Mouse (Mus musculus) limb, embryonic 12.5 days (tissue): ENCODE data around the gene Rhod. TPM values are rescaled to one million over a fixed set of nuclear protein-coding genes. Genes with fewer than 3 reads are reported as not detected.

ENCODE experiments used
- ATAC-seq: fragments of 200-750 bp; cut with Nextera tagmentation; 2 replicates; pipeline ENCODE4 v1.8.0; 2017; ENCODE audit warnings: low read depth, moderate TSS enrichment; ENCODE audit not compliant: insufficient number of reproducible peaks, insufficient read depth, low FRiP score, low TSS enrichment
- H3K27ac ChIP-seq: fragments of 300-500 bp; sonication (generic); 2 replicates; pipeline ENCODE4 v1.5.1; 2016; ENCODE audit warnings: mild to moderate bottlenecking, moderate library complexity
- H3K27me3 ChIP-seq: fragments of 300-500 bp; sonication (generic); 2 replicates; pipeline ENCODE4 v1.6.1; 2016; ENCODE audit warnings: mild to moderate bottlenecking, moderate library complexity
- H3K36me3 ChIP-seq: fragments of 300-500 bp; sonication (generic); 2 replicates; pipeline ENCODE4 v1.6.1; 2016; ENCODE audit warnings: mild to moderate bottlenecking, moderate library complexity
- H3K4me1 ChIP-seq: fragments of 300-500 bp; sonication (generic); replicated peaks from 2 replicates; pipeline ENCODE4 v1.6.1; 2016
- H3K4me2 ChIP-seq: fragments of 300-500 bp; sonication (generic); 2 replicates; pipeline ENCODE4 v1.6.1; 2016; ENCODE audit warnings: mild to moderate bottlenecking, moderate library complexity
- H3K4me3 ChIP-seq: fragments of 300-500 bp; sonication (generic); replicated peaks from 2 replicates; pipeline ENCODE4 v1.5.1; 2016; ENCODE audit warnings: mild to moderate bottlenecking
- H3K9ac ChIP-seq: fragments of 300-500 bp; sonication (generic); replicated peaks from 2 replicates; pipeline ENCODE4 v1.6.1; 2016; ENCODE audit warnings: mild to moderate bottlenecking, moderate library complexity
- H3K9me3 ChIP-seq: fragments of 300-500 bp; sonication (generic); 2 replicates; pipeline ENCODE4 v1.6.1; 2016; ENCODE audit warnings: mild to moderate bottlenecking, moderate library complexity
- WGBS: fragments of 180-500 bp; shearing (Covaris S2); methylation state at CpG from one replicate; pipeline ENCODE4 v1.1.7; 2016; 5-methylcytosine and 5-hydroxymethylcytosine counted together
- polyA plus RNA-seq: library from polyadenylated mRNA; unstranded; fragments of >200 nt; fragmentation: Nextera tagmentation; extraction: Ambion mirVana; gene quantifications from 2 replicates; pipeline ENCODE4 v1.2.1, GENCODE M21; 2016

Rhod gene
- 39.2 and 55.1 TPM in 2 replicates for polyA plus RNA-seq

DNA sequence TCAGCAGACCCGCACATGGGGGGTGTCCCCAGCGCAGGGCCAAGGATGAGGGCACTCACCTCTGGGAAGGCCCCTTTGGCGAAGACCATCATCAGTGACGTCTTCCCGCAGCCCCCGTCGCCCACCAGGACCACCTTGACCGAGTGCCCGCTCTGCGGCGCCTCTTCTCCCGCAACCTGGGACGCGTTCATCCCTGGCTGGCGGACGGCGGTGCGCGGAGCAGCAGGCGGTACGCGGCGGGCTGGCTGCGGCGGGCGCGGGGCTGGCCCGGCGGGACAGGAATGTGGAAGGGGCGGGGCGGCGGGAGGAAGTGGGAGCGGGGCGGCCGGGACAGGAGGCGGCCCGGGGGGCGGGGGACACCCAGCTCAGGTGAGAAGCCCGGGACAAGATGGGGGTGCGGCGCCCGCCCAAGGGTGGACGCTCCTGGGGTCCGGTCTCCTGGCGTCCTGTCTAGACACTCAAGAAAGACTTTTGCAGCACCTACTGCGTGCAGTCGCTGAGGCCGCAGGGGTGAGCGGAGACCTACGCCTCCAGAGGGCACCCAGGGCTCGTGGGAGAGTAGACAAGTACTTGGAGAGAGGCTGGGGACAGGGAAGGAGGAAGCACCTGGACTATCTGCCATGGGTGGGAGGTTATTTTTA is at the start of gene Rhod:
Rhod (minus strand) TSS at position 272 of the 641 bp plus-strand sequence.
- H3K36me3 ChIP-seq: peaks cover 13% of the 10 kb centered on the region; the same call in 1 of the 2 replicates
- H3K4me1 ChIP-seq: peaks cover 47% of the 10 kb centered on the region
- peak within 1 kb of the TSS; percentile 75 for H3K27ac ChIP-seq
- peak within 1 kb of the TSS; percentile 85 for H3K4me3 ChIP-seq
- under 1% methylated on average over 47 of the region's 51 CpGs for WGBS
- H3K4me2 ChIP-seq: peak within 1 kb of the TSS; percentile 90
- no peaks in the 10 kb centered on the region for H3K9me3 ChIP-seq
- H3K27me3 ChIP-seq: no peaks in the 10 kb centered on the region
- peak within 1 kb of the TSS; percentile 83 for H3K9ac ChIP-seq
- ATAC-seq: peak; percentile 52; the same call in 1 of the 2 replicates

DNA sequence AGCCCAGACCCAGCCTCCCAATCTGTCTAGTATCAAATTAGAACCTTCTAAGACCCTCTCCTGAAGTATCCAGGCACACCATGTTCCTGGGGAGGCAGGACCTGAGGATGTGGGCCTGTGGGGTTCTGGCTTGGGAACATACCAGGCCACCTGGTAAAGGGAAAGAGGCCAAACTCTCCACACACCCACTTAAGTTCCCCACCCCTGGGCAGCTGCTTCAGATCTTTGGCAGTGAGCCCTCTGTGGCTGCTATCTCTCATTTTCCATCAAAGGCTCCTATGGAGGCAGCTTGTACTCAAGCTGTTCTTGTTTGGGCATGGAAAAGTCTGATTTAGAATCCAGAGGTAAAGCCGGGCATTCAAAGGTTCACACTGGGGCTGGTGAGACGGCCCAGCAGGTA is 48.6 kb upstream of the Rhod start:
- Histone ChIP-seq H3K4me2 (no peak overlapping the region), H3K27ac (no peak overlapping the region), H3K36me3 (no peaks in the 10 kb centered on the region), H3K9ac (no peak overlapping the region), H3K4me1 (no peaks in the 10 kb centered on the region), H3K27me3 (no peaks in the 10 kb centered on the region), H3K9me3 (no peaks in the 10 kb centered on the region), H3K4me3 (no peak overlapping the region)
- WGBS: 72% methylated on average over 2 of the region's 2 CpGs
- ATAC-seq: no peak

DNA sequence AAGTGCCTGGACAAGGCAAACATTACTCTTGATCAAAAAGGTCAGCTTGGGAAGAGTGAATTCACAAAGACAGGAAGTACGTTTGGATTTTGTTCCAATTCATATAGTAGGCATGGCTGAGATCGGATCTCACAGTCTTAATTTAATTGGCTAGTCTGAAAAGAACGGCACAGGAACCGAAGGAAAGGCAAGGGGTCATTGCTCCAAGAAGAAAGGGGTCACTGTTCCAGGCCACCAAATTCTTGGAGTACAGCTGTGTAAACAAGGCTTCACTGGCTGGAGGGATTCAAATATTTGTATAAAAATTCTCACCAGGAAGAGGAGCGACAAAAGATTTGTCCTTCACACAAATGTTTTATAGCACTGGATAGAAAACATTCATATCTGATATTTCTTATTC is 45.8 kb upstream of the Rhod start:
- Histone ChIP-seq H3K9ac (no peak overlapping the region), H3K9me3 (no peaks in the 10 kb centered on the region), H3K4me1 (no peaks in the 10 kb centered on the region), H3K27me3 (peaks cover 7% of the 10 kb centered on the region; the same call in 1 of the 2 replicates), H3K4me2 (no peak overlapping the region), H3K4me3 (no peak overlapping the region), H3K27ac (0 out of 2 replicates have a peak overlapping the region, but pooled peaks have one; percentile 5), H3K36me3 (no peaks in the 10 kb centered on the region)
- WGBS: 65% methylated on average over 5 of the region's 5 CpGs
- ATAC-seq: no peak

DNA sequence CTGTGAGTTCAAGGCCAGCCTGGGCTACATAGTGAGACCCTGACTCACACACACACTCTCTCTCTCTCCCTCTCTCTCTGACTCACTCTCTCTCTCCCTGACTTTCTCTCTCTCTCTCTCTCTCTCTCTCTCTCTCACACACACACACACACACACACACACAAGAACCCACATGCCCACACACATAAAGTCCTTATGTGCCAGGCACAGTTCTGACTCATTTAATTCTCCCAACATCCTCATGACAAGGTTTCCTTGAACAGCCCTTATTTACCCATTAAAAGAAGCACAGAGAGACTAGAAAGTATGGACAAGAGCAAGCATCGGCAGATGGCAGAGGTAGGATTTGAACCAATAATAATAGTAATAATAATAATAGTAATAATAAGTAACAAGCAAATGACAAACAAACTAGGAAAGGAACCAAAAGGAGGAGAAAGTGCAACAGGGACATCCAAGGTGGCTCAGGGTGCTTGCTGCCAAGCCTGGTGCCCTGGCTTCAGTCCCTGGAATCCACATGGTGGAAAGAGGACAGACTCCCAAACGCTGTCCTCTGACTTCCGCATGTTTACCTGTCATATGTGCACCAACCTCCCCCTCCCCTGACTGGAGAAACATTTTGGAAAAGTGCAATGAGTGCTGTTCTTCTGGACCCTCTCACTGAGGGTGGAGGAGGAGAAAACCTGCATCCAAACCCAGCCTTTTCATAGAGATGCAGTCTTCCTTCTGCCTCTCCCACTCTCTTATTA is 43.1 kb upstream of the Rhod start:
- H3K36me3 ChIP-seq: no peaks in the 10 kb centered on the region
- no peaks in the 10 kb centered on the region for H3K9me3 ChIP-seq
- H3K27ac ChIP-seq: no peak overlapping the region
- H3K4me2 ChIP-seq: no peak overlapping the region
- 84% methylated on average over 3 of the region's 3 CpGs for WGBS
- H3K9ac ChIP-seq: no peak overlapping the region
- ATAC-seq: no peak
- H3K27me3 ChIP-seq: peaks cover 28% of the 10 kb centered on the region
- H3K4me1 ChIP-seq: peaks cover under 1% of the 10 kb centered on the region; the same call in 1 of the 2 replicates
- H3K4me3 ChIP-seq: no peak overlapping the region

DNA sequence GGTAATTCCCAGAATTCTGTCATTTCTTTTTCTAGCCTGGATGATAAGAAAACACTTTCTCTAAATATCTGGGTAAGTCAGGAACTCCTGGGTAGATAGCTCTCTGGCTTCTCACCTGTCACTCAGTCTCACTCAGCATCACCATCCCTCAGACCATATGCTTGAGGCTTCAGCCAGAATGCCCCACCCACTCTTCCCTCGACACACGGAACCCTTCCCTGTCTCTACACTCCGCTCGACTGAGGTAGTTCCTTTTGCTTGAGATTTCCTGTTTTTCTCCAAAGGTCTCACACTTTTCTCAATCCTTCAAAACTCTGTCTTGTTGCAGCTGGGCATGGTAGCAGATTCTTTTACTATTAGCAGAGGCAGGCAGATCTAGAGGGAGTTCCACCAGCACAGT is 42.1 kb upstream of the Rhod start:
- no peaks in the 10 kb centered on the region for H3K36me3 ChIP-seq
- 37% methylated on average over 4 of the region's 4 CpGs for WGBS
- ATAC-seq: no peak

DNA sequence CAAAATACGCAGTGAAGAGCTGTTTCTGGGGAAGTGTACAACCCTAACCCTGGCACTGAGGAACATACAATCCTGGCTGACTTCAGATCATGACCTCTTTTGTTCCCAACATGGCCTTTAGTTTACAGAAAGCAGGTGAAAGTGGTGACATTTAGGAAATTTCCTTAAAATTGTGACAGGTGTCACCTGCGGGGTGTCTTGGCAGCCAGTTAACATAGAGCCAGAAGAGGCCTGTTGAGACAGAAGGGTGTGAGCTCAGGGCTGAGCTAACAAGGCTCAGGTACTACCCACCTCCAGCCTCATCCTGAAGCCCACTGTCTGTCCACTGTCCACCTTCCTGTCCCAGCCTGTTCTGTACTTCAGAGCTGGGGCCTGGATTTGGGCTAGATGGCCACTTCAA is 40.8 kb upstream of the Rhod start:
- H3K9ac ChIP-seq: no peak overlapping the region
- no peak overlapping the region for H3K27ac ChIP-seq
- H3K4me2 ChIP-seq: no peak overlapping the region
- peaks cover 50% of the 10 kb centered on the region for H3K27me3 ChIP-seq
- H3K9me3 ChIP-seq: no peaks in the 10 kb centered on the region
- H3K4me3 ChIP-seq: no peak overlapping the region
- 84% methylated on average over 2 of the region's 2 CpGs for WGBS
- peaks cover 9% of the 10 kb centered on the region for H3K4me1 ChIP-seq
- no peak for ATAC-seq
- no peaks in the 10 kb centered on the region for H3K36me3 ChIP-seq

More for the DNA sequence above, 42.1 kb upstream of the Rhod start:
- H3K4me3 ChIP-seq: no peak overlapping the region
- H3K27me3 ChIP-seq: peaks cover 37% of the 10 kb centered on the region
- no peak overlapping the region for H3K9ac ChIP-seq
- no peak overlapping the region for H3K27ac ChIP-seq
- no peaks in the 10 kb centered on the region for H3K9me3 ChIP-seq
- H3K4me1 ChIP-seq: peaks cover 8% of the 10 kb centered on the region
- H3K4me2 ChIP-seq: no peak overlapping the region

DNA sequence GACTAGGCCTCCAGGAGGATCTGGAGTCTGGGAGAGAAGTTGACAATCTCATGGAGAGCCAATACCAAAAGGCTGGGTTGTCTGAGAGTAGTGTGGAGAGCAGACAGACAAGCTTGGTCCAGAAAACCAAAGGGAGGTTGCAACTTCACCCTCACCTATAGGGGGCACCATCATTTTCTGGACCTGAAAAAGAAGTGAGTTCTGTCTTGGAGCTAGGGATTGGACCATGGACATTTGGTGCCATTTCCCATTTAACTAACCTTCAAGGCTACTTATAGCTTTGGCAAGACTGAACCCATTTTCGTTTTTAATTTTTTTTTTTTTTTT is 38.9 kb upstream of the Rhod start:
- Histone ChIP-seq H3K4me2 (no peak overlapping the region), H3K9ac (no peak overlapping the region), H3K36me3 (no peaks in the 10 kb centered on the region), H3K4me3 (no peak overlapping the region), H3K9me3 (no peaks in the 10 kb centered on the region), H3K4me1 (peaks cover 9% of the 10 kb centered on the region), H3K27me3 (peaks cover 64% of the 10 kb centered on the region), H3K27ac (no peak overlapping the region)
- WGBS: 40% methylated on average over 1 of the region's 1 CpGs
- ATAC-seq: no peak

DNA sequence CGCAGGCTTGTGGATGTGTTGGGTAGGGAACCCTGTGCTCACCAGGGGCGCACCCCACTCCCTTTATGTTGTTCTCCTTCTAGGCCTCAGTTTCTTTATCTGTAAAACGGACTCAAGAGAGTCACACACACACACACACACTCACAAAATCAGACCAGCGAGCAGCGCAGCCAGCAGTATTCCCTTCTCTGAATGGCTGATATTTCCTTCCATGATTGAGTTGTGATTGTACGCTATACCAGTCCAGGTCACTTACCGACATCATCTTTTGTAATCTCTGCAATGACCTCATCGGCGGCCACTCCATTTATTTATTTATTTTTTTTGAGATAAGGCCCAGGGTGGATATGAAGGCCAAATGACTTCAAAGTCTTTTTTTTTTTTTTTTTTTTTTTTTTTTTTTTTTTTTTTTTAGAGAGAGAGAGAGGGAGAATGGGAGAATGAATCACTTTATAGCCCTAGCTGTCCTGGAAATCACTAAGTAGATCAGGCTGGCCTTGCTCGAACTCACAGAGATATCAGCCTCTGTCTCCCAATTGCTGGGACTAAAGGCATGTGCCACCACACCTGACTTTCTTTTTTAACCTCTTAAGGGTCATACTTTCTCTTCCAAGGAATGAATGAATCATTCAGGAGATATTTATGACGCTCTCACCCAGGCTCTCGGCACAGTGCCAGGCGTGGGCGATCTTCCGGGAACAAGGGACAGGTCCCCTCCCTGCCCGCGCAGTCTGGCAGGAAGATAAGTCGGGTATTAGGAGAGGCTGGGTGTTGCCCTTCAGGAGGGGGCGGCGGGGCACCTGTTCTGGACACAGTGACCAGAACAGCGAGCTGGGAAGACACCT is 38.3 kb upstream of the Rhod start, which contains the start of gene Syt12:
Syt12 (minus strand) TSS at position 103 of the 845 bp plus-strand sequence.
- Histone ChIP-seq H3K27me3 (peaks cover 68% of the 10 kb centered on the region), H3K4me3 (peak within 1 kb of the TSS; percentile 58), H3K9me3 (no peaks in the 10 kb centered on the region), H3K9ac (peak within 1 kb of the TSS; percentile 59), H3K36me3 (no peaks in the 10 kb centered on the region), H3K4me2 (peak within 1 kb of the TSS; percentile 96), H3K4me1 (peaks cover 9% of the 10 kb centered on the region), H3K27ac (no peak within 1 kb of the TSS)
- WGBS: 33% methylated on average over 21 of the region's 21 CpGs
- no peak for ATAC-seq

DNA sequence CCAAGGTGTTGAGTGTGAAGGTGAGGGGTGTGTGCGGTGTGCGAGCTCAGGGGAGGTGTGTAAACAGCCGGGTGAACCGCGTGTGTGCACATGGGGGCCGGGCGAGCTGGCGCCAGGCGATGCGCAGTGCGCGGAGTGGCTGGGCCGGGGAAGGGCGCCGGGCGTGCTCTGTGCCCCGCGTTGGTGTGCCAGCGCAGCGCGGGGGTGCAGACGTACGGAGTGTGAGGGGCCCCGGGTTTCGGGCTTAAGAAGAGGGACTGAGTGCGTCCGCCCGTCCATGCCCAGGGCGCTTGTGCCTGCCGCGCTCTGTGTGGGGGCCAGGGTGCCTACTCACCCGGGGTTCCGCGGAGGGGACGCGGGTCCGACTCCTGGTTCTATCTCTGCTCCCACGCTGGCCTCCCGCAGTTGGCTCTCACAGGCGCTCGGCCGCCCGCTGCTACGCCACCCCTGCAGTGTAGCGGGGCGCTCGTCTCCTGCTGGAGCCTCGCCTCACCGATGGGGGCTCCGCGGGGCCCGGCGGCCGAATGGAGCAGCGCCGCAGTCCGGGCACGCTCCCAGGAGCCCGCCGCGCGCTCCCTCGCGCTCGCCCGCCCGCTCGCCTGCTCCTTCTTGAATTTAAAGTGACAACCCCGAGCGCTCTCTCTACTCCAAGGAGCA is 37.5 kb upstream of the Rhod start:
- peaks cover 64% of the 10 kb centered on the region for H3K27me3 ChIP-seq
- H3K9me3 ChIP-seq: no peaks in the 10 kb centered on the region
- H3K27ac ChIP-seq: no peak overlapping the region
- peak overlapping the region; percentile 96 for H3K4me2 ChIP-seq
- peak overlapping the region; percentile 58 for H3K4me3 ChIP-seq
- H3K9ac ChIP-seq: peak overlapping the region; percentile 59
- H3K36me3 ChIP-seq: no peaks in the 10 kb centered on the region
- peaks cover 9% of the 10 kb centered on the region for H3K4me1 ChIP-seq
- ATAC-seq: peak; percentile 45; the same call in 1 of the 2 replicates
- WGBS: under 1% methylated on average over 70 of the region's 70 CpGs

DNA sequence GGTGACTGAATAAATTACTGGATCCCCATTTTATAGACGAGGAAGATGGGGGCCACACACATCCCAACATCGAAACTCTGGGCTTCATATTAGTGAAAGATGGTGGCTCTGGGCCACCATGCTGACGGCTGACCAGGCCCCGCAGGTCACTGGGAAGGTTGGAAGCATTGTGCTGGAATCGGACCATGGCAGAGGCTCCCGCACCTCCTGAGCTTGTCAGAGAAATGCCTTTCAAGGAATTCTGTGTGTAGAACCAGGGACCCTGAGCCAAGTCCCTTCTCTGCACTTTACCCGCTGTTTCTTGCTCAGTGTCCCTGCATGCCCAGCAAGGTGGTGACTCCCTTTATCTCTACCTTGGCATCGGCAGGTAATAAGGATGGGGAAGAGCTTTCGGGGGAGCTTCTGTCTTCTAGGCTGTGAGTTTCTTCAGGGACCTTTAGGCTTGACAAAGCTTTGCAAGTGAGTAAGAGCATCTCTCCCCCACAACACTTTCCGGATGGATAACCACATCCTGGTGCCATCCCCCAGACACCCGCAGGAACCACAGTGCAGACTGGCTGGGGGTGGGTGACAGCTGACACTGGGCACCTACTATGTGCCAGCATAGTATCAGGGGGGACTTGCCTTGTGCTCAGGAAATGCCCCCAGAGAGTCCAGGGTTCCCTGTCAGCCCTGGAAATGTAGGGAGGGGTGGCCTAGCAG is 36.1 kb upstream of the Rhod start:
- Histone ChIP-seq H3K9me3 (no peaks in the 10 kb centered on the region), H3K4me2 (no peak overlapping the region), H3K27ac (no peak overlapping the region), H3K4me3 (no peak overlapping the region), H3K36me3 (no peaks in the 10 kb centered on the region), H3K4me1 (peaks cover 9% of the 10 kb centered on the region), H3K9ac (no peak overlapping the region), H3K27me3 (peaks cover 64% of the 10 kb centered on the region)
- no peak for ATAC-seq
- WGBS: 81% methylated on average over 11 of the region's 11 CpGs
